Mouse (Mus musculus) lung, postnatal 25 days (tissue): ENCODE data around the gene H60b.
"Not testable (repeated sequence)": the region's sequence is repeated elsewhere in the genome, so short reads cannot be mapped to it uniquely, and the experiment has no call there.

ENCODE experiments used
- DNase-seq: peaks from one replicate; pipeline ENCODE4 v3.0.0; 2022; ENCODE audit warnings: low spot score

H60b gene

DNA sequence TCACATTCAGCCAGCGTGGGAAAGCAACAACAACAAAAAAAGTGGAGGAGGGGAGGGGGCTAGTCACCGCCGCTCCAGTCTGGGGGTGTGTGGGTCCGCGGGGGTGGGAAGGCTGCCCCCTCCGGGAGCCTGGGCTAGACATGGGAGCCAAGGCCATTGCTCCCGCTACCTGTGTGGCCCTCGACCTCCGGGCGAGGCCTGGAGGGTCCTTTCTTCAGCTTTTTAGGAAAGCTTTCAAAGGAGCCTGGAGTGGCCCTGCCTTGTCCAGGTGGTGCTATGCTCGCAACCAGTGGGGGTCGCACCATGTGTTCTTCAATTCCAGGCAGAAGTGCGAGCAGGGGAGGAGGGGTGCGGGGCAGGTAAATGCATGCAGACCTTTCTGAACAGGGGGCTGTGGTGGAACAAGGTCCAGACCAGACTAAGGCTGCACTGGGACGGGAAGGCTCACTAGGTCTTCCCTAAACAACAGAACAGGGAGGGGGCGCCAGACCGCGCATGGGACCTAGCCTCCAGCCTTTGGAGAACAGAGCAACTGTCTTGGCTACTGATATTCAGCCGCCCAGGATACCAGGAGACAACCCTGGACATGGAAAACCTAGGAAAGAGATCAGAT, 116.2 kb downstream of the H60b start:
- DNase-seq, result no peak

DNA sequence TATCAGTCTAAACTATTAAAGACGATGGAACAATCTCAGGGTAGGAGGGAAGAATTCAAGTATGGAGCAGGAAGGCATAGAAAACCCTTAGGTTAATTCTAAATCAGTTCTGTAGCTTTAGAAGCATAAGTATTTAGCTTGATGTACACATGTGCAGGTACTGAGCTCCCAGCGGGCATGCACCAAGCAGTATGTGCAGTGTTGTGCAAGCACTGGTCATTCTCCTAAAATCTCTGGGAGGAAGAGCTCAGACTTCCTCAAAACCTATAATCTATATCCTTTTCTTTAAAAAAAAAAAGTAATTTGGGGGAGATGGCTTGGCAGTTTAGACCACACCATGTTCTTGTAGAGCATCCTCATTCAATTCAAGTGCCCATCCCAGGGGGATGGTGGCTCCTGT, 120.1 kb downstream of the H60b start:
- DNase-seq, result not testable (repeated sequence)

DNA sequence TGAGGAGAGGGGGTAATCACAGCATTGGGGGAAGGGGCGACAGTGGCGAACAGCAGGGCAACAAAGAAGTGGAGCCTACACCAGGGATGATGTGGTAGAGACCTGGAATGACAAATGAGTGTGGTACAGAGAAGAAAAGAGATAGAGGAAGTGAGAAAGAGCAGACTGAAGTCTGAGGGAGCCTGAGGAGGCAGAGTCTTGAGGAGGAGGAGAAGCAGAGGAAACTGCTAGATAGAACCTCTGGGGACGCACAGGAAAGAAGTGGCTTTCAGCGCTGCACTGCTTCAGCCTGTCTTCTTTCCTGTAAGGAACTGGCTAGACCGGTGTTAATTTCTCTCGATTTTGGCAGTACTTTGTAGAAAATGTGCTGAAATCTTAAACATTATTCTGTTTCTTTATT, 124.4 kb downstream of the H60b start:
- DNase-seq, result no peak

DNA sequence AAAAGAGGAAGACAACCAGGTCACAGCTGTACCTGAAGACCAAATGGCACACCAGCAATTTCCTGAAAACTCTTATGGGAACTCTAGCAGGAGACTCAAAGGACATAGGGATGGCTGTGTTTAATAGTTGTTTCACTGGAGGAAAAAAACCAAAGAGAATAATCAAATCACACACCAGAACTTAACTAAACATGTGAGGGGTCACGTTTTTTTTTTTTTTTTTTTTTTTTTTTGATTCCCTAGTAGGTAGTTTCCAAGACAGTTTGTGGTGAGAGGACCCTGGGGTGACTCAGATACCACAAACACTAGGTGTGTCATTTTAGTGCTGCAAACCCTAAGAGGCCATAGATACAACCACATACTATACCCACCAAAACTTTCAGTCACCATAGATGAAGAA, 137.3 kb downstream of the H60b start:
- no peak for DNase-seq

- no peak for DNase-seq
These were observed 138.8 kb downstream of the H60b start for GRCm38 (mm10) chr10:22297033-22297762.

GRCm38 (mm10) chr10:22297766-22298461, 139.5 kb downstream of the H60b start:
- DNase-seq, result no peak

DNA sequence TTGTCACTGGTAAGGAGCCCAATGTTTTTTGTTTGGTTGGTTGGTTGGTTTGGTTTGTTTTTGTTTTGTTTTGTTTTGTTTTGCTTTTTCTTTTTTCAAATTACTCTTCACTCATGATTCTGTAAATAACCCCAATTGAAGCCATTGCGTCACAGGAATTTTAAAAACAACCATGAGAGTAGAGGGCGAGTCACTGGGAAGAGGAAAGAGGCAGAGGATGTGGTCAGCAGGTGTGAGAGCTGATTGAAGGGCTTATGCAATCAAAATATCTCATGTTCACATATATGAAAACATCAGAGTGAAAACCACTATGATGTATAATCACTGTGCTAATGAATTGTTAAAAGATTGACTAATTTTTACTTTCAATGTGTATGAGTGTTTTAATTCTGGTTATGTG, 140.9 kb downstream of the H60b start:
- DNase-seq, result no peak

- no peak for DNase-seq
These were observed 143.3 kb downstream of the H60b start for GRCm38 (mm10) chr10:22301641-22302040.

- DNase-seq, result no peak
These were observed 144.1 kb downstream of the H60b start for GRCm38 (mm10) chr10:22302344-22303057.

- DNase-seq, result no peak
These were observed 145.3 kb downstream of the H60b start for GRCm38 (mm10) chr10:22303736-22304135.

DNA sequence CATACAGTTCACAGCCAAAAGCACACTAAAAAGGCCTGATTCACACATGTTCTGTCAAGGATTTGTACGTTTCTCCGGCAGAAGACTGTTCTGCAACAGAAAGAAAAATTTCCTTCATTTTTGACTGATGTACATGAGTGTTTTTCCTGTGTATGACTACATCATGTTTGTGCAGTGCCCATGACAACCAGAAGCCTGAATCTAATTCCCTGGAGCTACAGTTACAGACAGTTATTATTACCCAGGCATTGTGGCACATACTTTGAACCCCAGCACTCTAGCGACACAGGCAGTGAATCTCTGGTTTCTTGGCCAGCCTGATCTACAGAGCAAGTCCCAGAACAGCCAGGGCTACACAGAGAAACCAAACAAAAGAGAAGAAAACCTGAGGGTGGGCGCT, 147.4 kb downstream of the H60b start:
- no peak for DNase-seq

- DNase-seq, result peak; percentile 21
These were observed 148.1 kb downstream of the H60b start for GRCm38 (mm10) chr10:22306452-22306851.

DNA sequence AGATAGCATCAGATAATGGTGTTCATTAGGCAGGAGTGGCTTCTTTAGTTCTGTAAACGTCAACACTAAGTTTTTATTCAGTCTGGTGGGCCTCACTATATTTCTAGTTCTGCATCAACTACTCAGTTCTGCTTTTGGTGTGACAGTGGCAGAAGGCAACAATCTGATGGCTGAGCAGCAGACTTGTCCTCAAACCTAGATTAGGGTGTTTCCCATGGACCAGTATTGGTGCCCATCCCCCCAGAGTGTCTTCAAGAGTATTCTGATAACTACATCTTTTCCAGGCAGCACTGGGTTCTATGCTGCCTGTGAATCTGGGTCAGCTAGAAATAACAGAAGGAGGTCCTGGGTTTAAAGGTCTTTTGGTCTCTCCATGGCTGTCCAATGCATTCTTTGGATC, 149.8 kb downstream of the H60b start:
- DNase-seq, result no peak

GRCm38 (mm10) chr10:22322858-22323257, 164.5 kb downstream of the H60b start:
- no peak for DNase-seq
